Mouse (Mus musculus) heart, adult 2 months (tissue): ENCODE data around the gene Sh3gl2.

Experiments
- CTCF ChIP-seq: fragments of 200-600 bp; IDR thresholded peaks from 2 replicates; pipeline ENCODE4 v1.8.1; 2022; ENCODE audit warnings: antibody characterized with exemption, mild to moderate bottlenecking, moderate library complexity
- EP300 ChIP-seq: fragments of 200-500 bp; IDR thresholded peaks from 2 replicates; pipeline ENCODE4 v1.6.1; 2011; ENCODE audit warnings: low read depth, low read length, control low read depth; ENCODE audit not compliant: insufficient read depth
- POLR2A ChIP-seq: fragments of 200-500 bp; IDR thresholded peaks from 2 replicates; pipeline ENCODE4 v1.6.1; 2011; ENCODE audit warnings: mild to moderate bottlenecking, low read depth, low read length, control low read depth; ENCODE audit not compliant: insufficient read depth

- TF ChIP-seq POLR2A (no peak), EP300 (no peak), CTCF (no peak)
These were observed 278.7 kb downstream of the Sh3gl2 start for GRCm38 (mm10) chr4:85483586-85483985.
